Mouse (Mus musculus) hindbrain, embryonic 12.5 days (tissue): Measurements from ENCODE around the gene Sox21. TPM values are rescaled to one million over a fixed set of nuclear protein-coding genes. Genes with fewer than 3 reads are reported as not detected.

Experiments used
- microRNA-seq: library from miRNA; unstranded; fragments of <30 nt; microRNA quantifications from one replicate; pipeline ENCODE4, GENCODE M21; 2017
- polyA plus RNA-seq: library from polyadenylated mRNA; unstranded; fragments of >200 nt; fragmentation: Nextera tagmentation; extraction: Ambion mirVana; gene quantifications from 2 replicates; pipeline ENCODE4 v1.2.1, GENCODE M21; 2016

Gene Sox21
- polyA plus RNA-seq, 1 experiment from 2014 or later = 16.2 TPM

Small RNAs within 50 kb of the gene (microRNA-seq; reads per million reads assigned to microRNA genes)
- not detected for gene Mir6241

Other genes starting within 250 kb of the Sox21 start
- 3.8 and 6.0 TPM in 2 replicates for gene Dct, start 184.8 kb downstream of the Sox21 start, polyA plus RNA-seq
- 28.7 and 31.4 TPM in 2 replicates for gene Tgds, start 104.3 kb downstream of the Sox21 start, polyA plus RNA-seq
- gene Gpr180, start 99.9 kb downstream of the Sox21 start, polyA plus RNA-seq = 36.4 and 38.6 TPM in 2 replicates
- not detected in 2 replicates for gene Gm9376, start 29.9 kb upstream of the Sox21 start, polyA plus RNA-seq